Mouse (Mus musculus) lung, adult 2 months (tissue): ENCODE measurements around the gene Elovl6.

ENCODE experiments used
- CTCF ChIP-seq: fragments of 200-500 bp; IDR thresholded peaks from 2 replicates; pipeline ENCODE4 v1.5.1; 2011; ENCODE audit warnings: mild to moderate bottlenecking, low read length, control low read depth; ENCODE audit not compliant: insufficient read depth
- POLR2A ChIP-seq: fragments of 200-500 bp; IDR thresholded peaks from 2 replicates; pipeline ENCODE4 v1.6.1; 2011; ENCODE audit warnings: low read depth, mild to moderate bottlenecking, control low read depth, low read length, borderline replicate concordance; ENCODE audit errors: extremely low read depth

GRCm38 (mm10) chr3:129647312-129647711 lies 115.2 kb downstream of the Elovl6 start:
- TF ChIP-seq POLR2A (no peak), CTCF (no peak)
